Mouse (Mus musculus) thymus, adult 2 months (tissue): ENCODE data around the gene Vmn1r21.
"Not testable (repeated sequence)": the region's sequence is repeated elsewhere in the genome, so short reads cannot be mapped to it uniquely, and the experiment has no call there.

ENCODE experiments used
- CTCF ChIP-seq: fragments of 200-500 bp; IDR thresholded peaks from 2 replicates; pipeline ENCODE4 v1.5.1; 2012; ENCODE audit warnings: mild to moderate bottlenecking, control low read depth, low read length, moderate library complexity, borderline replicate concordance; ENCODE audit not compliant: control insufficient read depth, poor library complexity, insufficient read depth; ENCODE audit errors: extremely low read depth
- POLR2A ChIP-seq: fragments of 200-500 bp; IDR thresholded peaks from 2 replicates; pipeline ENCODE4 v1.6.1; 2012; ENCODE audit warnings: mild to moderate bottlenecking, low read length, control low read depth, moderate library complexity; ENCODE audit not compliant: control insufficient read depth, poor library complexity, insufficient read depth; ENCODE audit errors: extremely low read depth

DNA sequence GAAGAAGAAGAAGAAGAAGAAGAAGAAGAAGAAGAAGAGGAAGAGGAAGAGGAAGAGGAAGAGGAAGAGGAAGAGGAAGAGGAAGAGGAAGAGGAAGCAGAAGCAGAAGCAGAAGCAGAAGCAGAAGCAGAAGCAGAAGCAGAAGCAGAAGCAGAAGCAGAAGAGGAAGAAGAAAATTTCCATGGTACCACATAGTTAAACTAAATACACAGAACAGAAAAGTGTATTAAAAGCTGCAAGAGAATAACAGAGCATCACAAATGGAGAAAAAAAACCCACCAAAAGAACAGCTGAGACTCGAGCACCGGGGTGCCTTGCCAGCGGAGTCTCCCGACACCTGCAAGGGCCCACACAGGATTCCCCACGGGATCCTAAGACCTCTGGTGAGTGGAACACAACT lies 1.0 kb upstream of the Vmn1r21 start:
- TF ChIP-seq CTCF, POLR2A: not testable (repeated sequence)
